Mouse (Mus musculus) liver, embryonic 11.5 days (tissue): ENCODE results near the gene Sulf2. TPM values are rescaled to one million over a fixed set of nuclear protein-coding genes. Genes with fewer than 3 reads are reported as not detected.
"Not testable (repeated sequence)": the region's sequence is repeated elsewhere in the genome, so short reads cannot be mapped to it uniquely, and the experiment has no call there.

Source experiments
- ATAC-seq: fragments of 200-750 bp; cut with Nextera tagmentation; replicated peaks from 2 replicates; pipeline ENCODE4 v1.8.0; 2017; ENCODE audit warnings: moderate number of reproducible peaks, mild to moderate bottlenecking, moderate TSS enrichment, moderate library complexity; ENCODE audit not compliant: low FRiP score
- DNase-seq: peaks from one replicate; pipeline ENCODE4 v3.0.0-alpha.2; 2017; ENCODE audit warnings: low spot score
- H3K27ac ChIP-seq: fragments of 300-500 bp; sonication (generic); 2 replicates; pipeline ENCODE4 v1.5.1; 2014; ENCODE audit warnings: mild to moderate bottlenecking, low read depth, low read length, control low read depth
- H3K27me3 ChIP-seq: fragments of 300-500 bp; sonication (generic); replicated peaks from 2 replicates; pipeline ENCODE4 v1.6.1; 2014; ENCODE audit warnings: low read length, mixed read lengths; ENCODE audit not compliant: control insufficient read depth, insufficient read depth
- H3K36me3 ChIP-seq: fragments of 300-500 bp; sonication (generic); 2 replicates; pipeline ENCODE4 v1.6.1; 2014; ENCODE audit warnings: mild to moderate bottlenecking, low read length, moderate library complexity, mixed read lengths; ENCODE audit not compliant: control insufficient read depth, insufficient read depth
- H3K4me1 ChIP-seq: fragments of 300-500 bp; sonication (generic); replicated peaks from 2 replicates; pipeline ENCODE4 v1.6.1; 2014; ENCODE audit warnings: low read length, mixed read lengths; ENCODE audit not compliant: control insufficient read depth, insufficient read depth
- H3K4me2 ChIP-seq: fragments of 300-500 bp; sonication (generic); 2 replicates; pipeline ENCODE4 v1.6.1; 2014; ENCODE audit warnings: mild to moderate bottlenecking, control low read depth, moderate library complexity
- H3K4me3 ChIP-seq: fragments of 300-500 bp; sonication (generic); 2 replicates; pipeline ENCODE4 v1.5.1; 2014; ENCODE audit warnings: low read depth, low read length, control low read depth
- H3K9ac ChIP-seq: fragments of 300-500 bp; sonication (generic); 2 replicates; pipeline ENCODE4 v1.6.1; 2014; ENCODE audit warnings: low read depth, low read length, control low read depth
- H3K9me3 ChIP-seq: fragments of 300-500 bp; sonication (generic); 2 replicates; pipeline ENCODE4 v1.6.1; 2016; ENCODE audit warnings: low read length, inconsistent platforms, mixed read lengths; ENCODE audit not compliant: control insufficient read depth
- WGBS: fragments of 180-500 bp; shearing (Covaris S2); extraction: QIAGEN DNeasy Blood & Tissue Kit; methylation state at CpG from one replicate; pipeline ENCODE4 v1.1.7; 2014; 5-methylcytosine and 5-hydroxymethylcytosine counted together
- polyA plus RNA-seq: library from polyadenylated mRNA; unstranded; fragments of >200 nt; fragmentation: Nextera tagmentation; extraction: Ambion mirVana; gene quantifications from 2 replicates; pipeline ENCODE4 v1.2.1, GENCODE M21; 2014

Gene Sulf2
- polyA plus RNA-seq, 1 experiment from 2014 or later = 30.3 TPM

DNA sequence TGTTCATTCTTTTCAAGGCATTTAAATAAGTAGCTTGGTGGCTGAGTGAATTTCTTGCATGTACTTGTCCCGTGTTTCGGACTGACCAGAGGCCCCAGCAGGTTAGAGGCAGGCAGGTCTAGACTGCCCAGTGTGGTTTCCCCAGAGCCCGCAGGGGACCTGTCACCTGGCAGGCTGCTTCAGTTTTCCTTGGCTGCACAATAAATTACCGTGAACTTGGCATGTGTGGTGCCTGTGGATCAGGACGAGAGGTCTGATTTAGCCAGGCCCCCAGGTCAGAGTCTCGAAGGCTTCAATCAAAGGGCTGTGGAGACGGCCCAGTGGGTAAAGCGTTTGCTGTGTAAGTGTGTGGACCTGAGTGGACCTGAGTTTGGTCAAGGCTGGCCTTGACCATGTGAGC, 35.4 kb upstream of the Sulf2 start:
- ATAC-seq = no peak
- H3K4me2 ChIP-seq = no peak overlapping the region
- WGBS = 73% methylated on average over 8 of the region's 8 CpGs
- 0 out of 2 replicates have a peak, but pooled peaks cover 2% of the 10 kb centered on the region for H3K4me1 ChIP-seq
- no peak overlapping the region for H3K4me3 ChIP-seq
- H3K9ac ChIP-seq = no peak overlapping the region
- no peaks in the 10 kb centered on the region for H3K9me3 ChIP-seq
- no peaks in the 10 kb centered on the region for H3K27me3 ChIP-seq
- H3K27ac ChIP-seq = no peak overlapping the region
- no peak for DNase-seq
- no peaks in the 10 kb centered on the region for H3K36me3 ChIP-seq

DNA sequence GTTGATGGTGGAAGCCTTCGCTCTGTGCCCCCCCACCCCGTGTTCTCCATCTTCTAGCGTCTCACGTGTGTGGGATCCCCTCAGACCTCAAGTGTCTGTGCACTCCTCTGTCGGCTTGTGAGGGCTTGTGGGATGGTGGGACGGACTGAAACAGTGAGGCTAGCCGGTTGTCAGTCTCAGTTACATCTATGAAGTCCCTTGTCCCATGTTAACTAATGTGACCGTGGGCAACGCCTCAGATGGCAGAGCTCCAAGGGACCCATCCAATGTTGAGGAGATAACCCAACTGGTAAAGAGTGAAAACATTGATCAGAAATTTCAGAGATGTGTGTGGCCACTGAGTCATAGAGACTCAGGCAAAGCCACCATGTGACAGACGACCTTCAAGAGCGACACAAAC, 33.7 kb upstream of the Sulf2 start:
- Histone ChIP-seq H3K9ac (no peak overlapping the region), H3K4me1 (0 out of 2 replicates have a peak, but pooled peaks cover 2% of the 10 kb centered on the region), H3K27ac (no peak overlapping the region), H3K9me3 (no peaks in the 10 kb centered on the region), H3K27me3 (no peaks in the 10 kb centered on the region), H3K4me3 (no peak overlapping the region), H3K4me2 (no peak overlapping the region), H3K36me3 (no peaks in the 10 kb centered on the region)
- DNase-seq (no peak), ATAC-seq (no peak)
- WGBS = 89% methylated on average over 11 of the region's 11 CpGs

DNA sequence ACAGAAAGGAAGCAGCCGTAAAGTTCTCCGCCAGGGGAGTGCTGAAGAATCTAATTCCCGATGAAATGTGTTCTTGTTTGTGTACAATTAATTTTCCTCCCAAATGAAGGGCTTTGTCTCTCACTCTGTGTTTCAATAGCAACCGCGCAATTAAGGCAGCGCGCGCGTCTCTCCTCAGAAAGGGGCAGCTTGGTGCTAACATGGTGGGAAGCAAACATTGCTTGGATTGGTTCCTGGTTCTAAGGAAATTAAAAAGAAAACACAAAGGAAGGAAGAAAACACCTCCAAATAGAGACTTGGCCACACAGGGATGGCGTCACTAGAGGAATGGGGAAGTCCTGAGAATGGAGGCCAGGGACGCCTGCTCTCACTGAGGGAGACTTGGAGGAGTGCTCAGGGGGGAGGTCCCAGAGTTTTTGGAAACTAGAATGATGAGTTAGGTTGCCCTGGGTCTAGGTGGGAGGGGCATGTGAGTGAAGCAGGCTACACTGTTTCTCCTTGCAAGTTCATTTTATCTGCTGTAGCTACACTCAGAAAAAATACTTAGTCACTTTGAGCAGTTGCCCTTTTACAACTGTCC, 32.5 kb upstream of the Sulf2 start:
- H3K4me3 ChIP-seq, H3K36me3 ChIP-seq, H3K4me2 ChIP-seq, H3K9ac ChIP-seq, ATAC-seq, H3K9me3 ChIP-seq, H3K27ac ChIP-seq, DNase-seq, H3K27me3 ChIP-seq, H3K4me1 ChIP-seq: not testable (repeated sequence)
- 83% methylated on average over 8 of the region's 11 CpGs for WGBS

DNA sequence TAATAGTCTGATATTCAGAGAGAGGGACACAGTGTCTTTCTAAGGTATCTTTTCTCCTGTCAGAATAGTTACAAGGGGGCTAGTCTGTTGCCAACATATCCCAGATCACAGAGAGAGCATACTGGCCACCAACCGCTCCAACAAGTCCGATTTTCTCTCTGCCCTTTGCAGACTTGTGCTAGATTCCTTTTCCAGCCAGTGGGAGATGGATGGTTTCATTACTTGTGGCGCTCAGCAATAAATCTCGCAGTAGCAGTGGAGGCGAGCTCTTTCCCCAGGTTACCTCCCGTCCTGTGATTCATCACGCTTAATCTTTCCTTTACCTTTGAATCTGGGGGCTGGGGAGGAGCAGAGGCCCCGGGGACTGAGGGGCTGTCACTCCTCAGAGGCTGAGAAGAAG, 31.9 kb upstream of the Sulf2 start:
- 59% methylated on average over 6 of the region's 8 CpGs for WGBS
- not testable (repeated sequence) for H3K9me3 ChIP-seq, H3K27me3 ChIP-seq, H3K9ac ChIP-seq, ATAC-seq, H3K4me1 ChIP-seq, H3K4me3 ChIP-seq, H3K27ac ChIP-seq, H3K36me3 ChIP-seq, H3K4me2 ChIP-seq, DNase-seq

DNA sequence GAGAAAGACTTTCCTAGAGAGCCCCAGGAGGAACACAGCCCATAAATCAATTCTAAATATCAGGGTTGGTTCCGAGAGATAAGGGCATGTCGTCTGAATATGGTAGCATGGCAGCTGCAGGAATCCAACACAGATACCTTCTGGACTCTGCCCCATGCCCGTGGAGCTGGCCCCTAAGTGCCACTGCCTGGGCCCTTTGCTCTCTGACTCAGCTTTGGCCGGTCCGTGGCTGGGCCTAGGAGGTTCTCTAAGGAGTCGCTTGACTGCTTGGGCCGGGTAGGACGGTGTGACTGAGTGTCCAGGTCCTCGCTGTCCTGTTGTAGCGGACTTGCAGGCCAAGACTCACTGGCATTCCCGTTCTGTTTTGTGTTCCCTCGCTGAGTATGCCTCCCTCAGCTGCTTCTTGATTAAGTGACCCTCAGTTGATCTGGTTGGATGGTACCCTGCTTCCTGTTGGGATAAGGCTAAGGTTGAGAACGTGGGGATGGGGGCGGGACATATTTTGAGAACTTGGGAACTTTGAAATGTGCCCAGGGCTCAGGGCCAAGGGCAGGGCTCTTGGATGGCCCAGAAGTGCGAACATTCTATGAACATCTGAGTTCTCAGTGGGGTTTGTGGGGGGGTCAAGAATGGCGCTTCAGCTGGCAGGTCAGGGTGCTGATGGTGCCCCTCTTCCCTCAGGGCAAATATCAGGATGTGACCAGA, 30.9 kb upstream of the Sulf2 start:
- ATAC-seq = no peak
- 65% methylated on average over 16 of the region's 16 CpGs for WGBS

DNA sequence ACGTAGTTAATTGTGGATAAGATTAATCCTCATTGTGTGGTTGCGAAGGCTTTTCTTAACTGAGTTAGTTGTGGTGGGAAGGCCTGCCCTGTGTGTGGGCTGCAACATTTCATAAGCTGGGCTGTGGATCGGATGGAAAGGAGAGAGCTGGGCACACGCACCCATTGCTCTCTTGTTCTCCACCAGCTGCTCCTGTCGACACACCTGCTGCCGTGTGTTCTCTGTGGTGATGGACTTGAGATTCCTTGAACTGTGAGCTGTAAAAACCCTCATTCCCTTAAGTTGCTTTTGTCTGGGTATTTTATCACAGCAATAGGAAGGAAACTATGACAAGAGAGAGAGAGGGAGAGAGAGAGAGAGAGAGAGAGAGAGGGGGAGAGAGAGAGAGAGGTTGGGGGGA, 30.3 kb upstream of the Sulf2 start:
- H3K9ac ChIP-seq = no peak overlapping the region
- H3K4me3 ChIP-seq = no peak overlapping the region
- H3K4me2 ChIP-seq = no peak overlapping the region
- no peak for ATAC-seq
- no peaks in the 10 kb centered on the region for H3K9me3 ChIP-seq
- no peak for DNase-seq
- H3K27ac ChIP-seq = no peak overlapping the region
- H3K4me1 ChIP-seq = 0 out of 2 replicates have a peak, but pooled peaks cover 2% of the 10 kb centered on the region
- H3K36me3 ChIP-seq = no peaks in the 10 kb centered on the region
- WGBS = 79% methylated on average over 6 of the region's 6 CpGs
- H3K27me3 ChIP-seq = no peaks in the 10 kb centered on the region

More for the DNA sequence above, 30.9 kb upstream of the Sulf2 start:
- H3K27me3 ChIP-seq = no peaks in the 10 kb centered on the region
- H3K4me3 ChIP-seq = no peak overlapping the region
- H3K9ac ChIP-seq = no peak overlapping the region
- no peak overlapping the region for H3K27ac ChIP-seq
- H3K36me3 ChIP-seq = no peaks in the 10 kb centered on the region
- no peak for DNase-seq
- no peaks in the 10 kb centered on the region for H3K9me3 ChIP-seq
- no peak overlapping the region for H3K4me2 ChIP-seq
- 0 out of 2 replicates have a peak, but pooled peaks cover 2% of the 10 kb centered on the region for H3K4me1 ChIP-seq

- peaks cover 6% of the 10 kb centered on the region for H3K4me1 ChIP-seq
- H3K9ac ChIP-seq = no peak overlapping the region
- ATAC-seq = no peak
- 50% methylated on average over 6 of the region's 6 CpGs for WGBS
- H3K36me3 ChIP-seq = no peaks in the 10 kb centered on the region
- no peak overlapping the region for H3K4me3 ChIP-seq
- no peaks in the 10 kb centered on the region for H3K27me3 ChIP-seq
- H3K27ac ChIP-seq = no peak overlapping the region
- DNase-seq = no peak
- H3K4me2 ChIP-seq = no peak overlapping the region
- no peaks in the 10 kb centered on the region for H3K9me3 ChIP-seq
These were observed 29.0 kb upstream of the Sulf2 start for GRCm38 (mm10) chr2:166184417-166184816.

- Histone ChIP-seq H3K9me3 (no peaks in the 10 kb centered on the region), H3K4me3 (no peak overlapping the region), H3K4me1 (peaks cover 6% of the 10 kb centered on the region), H3K9ac (no peak overlapping the region), H3K36me3 (no peaks in the 10 kb centered on the region), H3K27me3 (no peaks in the 10 kb centered on the region), H3K4me2 (no peak overlapping the region), H3K27ac (no peak overlapping the region)
- ATAC-seq (no peak), DNase-seq (no peak)
- WGBS = 80% methylated on average over 15 of the region's 15 CpGs
These were observed 26.7 kb upstream of the Sulf2 start for GRCm38 (mm10) chr2:166182009-166182685.
